Mouse (Mus musculus) thymus, postnatal 10 days (tissue): Measurements from ENCODE around the gene Adgrb3.
"Not testable (repeated sequence)": the region's sequence is repeated elsewhere in the genome, so short reads cannot be mapped to it uniquely, and the experiment has no call there.

ENCODE experiments used
- DNase-seq, 2 experiments: peaks; one replicate each; pipeline ENCODE4 v3.0.0; 2021; ENCODE audit warnings: low spot score in 2 of 2

Gene Adgrb3

GRCm38 (mm10) chr1:25744736-25745135, 84.8 kb downstream of the Adgrb3 start:
- no peak for DNase-seq

GRCm38 (mm10) chr1:25729844-25730243, 99.7 kb downstream of the Adgrb3 start:
- DNase-seq, result no peak

DNA sequence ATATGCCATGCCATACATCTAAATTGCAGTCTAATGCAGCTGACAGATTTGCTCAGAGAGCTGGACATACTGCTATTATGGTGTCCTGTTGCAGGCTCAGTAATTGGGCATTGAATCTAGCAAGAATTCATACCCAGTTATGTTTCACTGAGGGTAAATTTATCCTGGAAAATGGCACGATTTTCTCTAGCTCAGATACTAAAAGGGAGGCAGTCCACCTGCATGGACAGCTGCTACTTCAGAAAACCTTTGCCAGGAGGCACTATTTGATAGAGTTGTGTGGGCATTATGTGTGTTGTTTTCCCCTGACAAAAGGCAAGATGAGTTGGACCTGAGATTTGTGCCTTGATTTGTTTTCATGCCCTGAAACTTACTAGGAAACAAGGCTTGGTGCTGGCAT, 118.0 kb downstream of the Adgrb3 start:
- no peak for DNase-seq

- DNase-seq, result no peak
These were observed 123.2 kb downstream of the Adgrb3 start for GRCm38 (mm10) chr1:25706299-25706698.

DNA sequence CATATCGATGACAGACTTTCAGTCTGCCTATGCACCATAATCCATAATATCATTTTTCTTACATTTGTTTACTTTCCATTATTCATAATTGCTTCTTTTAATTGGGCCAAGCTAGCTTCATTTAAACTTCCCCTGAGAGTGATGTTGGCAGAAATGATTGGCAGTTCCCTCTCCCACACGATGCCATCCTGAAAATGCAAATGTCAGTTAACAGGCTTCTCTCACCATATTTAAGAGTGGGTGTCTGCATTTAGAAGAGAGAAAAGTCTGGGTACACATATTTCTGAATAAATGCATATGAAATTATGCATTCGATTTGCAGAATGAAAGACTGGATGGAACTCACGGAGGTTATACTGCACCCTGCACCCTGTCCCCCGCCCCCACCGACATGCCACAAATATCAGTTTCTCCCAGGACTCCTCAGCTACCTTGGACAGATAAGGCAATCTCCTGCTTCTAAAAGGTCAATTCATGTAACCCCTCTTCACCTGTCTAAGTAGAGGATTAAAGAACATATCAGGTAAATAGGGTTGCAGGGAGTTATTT, 130.7 kb downstream of the Adgrb3 start:
- no peak for DNase-seq

DNA sequence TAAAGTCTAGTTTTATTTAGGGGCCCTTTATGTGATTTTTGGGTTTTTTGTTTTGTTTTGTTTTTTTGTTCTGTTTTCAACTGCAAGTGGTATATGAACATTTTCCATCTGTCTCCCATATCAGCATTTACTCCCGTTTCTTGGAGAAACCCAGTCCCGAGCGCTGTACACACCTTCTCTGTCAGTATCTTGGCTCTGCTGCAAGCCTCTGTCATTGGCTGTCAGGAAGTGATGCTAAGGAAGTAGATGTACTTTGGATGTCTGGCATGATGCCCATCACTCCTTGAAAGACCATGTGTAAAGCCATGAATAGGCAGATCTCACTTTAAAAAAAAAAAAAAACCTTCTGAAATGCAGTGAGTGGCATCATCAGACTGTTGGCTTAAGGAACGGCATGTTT, 132.3 kb downstream of the Adgrb3 start:
- DNase-seq, result no peak

DNA sequence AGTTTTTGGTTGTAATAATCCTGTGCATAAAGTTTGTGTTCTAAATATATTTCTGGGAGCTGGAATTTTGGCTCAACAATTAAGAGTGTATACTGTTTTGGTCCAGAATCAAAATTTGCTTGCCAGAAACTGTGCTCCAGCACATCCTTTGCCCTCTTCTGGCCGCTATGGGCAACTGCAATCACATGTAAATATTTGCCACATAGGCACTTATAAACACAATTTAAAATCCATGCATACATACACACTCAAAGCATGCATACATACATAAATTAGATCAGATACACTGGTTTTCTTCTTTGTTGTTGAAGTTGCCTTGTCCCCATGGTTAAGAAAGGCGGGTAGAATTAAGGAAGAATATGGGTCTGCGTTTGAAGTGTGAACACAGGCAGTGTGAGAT, 132.7 kb downstream of the Adgrb3 start:
- no peak for DNase-seq

DNA sequence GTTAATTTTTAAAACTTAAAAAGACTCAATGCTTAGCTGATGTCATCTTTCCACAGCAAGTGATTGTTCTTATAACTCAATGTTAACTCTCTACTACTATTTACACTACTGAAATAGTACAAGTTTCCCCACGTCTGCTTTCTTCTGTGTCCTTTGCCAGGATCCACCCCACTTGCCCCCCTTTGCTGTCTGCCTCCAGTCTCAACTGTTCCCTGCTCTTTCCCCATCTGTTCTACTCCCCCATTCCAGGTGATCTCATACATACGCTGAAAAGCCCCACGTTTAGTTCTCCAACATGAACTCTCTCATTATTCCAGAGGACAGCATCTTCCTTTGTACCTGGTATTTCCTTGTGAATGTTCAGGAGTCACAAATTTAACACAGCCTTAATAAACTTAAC, 147.4 kb downstream of the Adgrb3 start:
- no peak for DNase-seq

DNA sequence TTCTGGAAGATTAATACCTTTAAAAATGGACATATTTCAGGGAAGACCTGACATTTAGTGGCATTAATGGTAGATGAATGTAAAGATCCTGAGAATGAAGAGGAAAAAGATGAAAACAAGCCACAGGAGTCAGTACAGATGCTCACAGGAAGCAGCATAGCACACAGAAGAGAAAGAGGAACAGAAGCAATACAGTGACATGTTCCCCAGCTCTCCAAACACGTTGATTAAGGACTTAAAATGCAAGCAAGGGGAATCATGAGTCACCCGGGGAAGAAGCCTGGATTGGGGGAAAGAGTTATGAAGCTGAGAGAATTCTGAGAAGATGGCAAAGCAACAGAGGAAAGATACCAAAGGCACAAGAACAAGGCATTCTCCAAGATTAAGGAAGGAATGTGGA, 149.9 kb downstream of the Adgrb3 start:
- no peak for DNase-seq

- no peak for DNase-seq
These were observed 176.8 kb downstream of the Adgrb3 start for GRCm38 (mm10) chr1:25652717-25653116.

GRCm38 (mm10) chr1:25644256-25644655, 185.3 kb downstream of the Adgrb3 start:
- DNase-seq, result no peak

DNA sequence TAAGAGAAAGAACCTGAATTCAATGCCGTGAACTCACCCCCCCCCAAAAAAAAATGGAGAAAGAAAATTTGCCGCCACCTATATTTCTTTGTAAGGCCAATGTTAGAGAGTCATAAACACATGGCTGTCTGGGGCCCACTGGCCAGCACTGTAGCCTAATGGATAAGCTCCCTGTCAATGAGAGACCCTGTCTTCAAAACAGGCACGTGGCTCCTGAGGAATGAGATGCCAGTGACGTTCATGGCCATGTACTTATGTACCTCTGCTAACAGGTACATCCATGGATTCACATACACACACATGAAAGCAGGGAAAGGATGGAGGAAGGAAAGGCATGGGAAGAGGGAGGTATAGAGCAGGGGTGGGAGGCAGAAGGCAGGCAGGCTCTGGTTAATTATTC, 208.0 kb downstream of the Adgrb3 start:
- DNase-seq, result no peak

- DNase-seq, result no peak
These were observed 212.6 kb downstream of the Adgrb3 start for GRCm38 (mm10) chr1:25616954-25617353.

DNA sequence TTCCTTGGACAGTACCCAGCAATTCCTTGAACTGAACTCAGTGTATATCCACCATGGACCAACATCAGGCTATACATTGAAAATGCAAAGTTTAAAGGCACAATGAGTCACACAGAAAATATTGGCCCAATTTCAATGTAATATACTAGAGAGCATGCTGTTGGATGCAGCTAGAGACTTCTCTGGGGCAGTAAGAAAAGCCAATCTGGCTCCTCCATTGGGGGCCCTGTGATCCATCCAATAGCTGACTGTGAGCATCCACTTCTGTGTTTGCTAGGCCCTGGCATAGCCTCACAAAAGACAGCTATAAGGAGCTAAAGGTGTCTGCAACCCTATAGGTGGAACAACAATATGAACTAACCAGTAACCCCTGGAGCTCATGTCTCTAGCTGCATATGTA, 218.7 kb downstream of the Adgrb3 start:
- DNase-seq, result not testable (repeated sequence)

GRCm38 (mm10) chr1:25598941-25599340, 230.6 kb downstream of the Adgrb3 start:
- DNase-seq, result no peak

DNA sequence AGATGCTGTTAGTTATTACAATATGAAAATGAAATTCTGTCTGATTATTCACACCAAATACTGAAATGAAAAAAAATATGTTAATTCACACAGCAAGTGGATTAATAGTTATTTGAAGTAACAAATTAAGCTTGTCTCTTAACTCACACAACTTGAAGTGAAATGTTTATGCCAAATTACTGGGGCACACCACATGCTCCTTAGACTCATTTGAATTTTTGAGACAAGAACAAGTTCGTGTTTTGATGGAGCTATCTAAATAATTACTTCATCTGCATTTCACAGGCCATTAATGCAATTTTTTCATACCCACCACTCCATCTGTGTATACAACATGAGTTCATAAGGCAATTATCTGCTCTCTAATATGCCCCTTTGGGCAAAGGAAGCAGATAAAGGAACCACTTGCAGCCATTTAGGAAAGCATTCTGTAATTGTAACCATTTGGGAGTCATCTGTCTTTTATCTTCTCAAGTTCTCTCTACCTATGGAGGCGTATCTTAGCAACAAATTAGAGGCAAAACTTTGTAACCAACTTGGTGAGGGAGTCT, 240.9 kb downstream of the Adgrb3 start:
- no peak for DNase-seq

DNA sequence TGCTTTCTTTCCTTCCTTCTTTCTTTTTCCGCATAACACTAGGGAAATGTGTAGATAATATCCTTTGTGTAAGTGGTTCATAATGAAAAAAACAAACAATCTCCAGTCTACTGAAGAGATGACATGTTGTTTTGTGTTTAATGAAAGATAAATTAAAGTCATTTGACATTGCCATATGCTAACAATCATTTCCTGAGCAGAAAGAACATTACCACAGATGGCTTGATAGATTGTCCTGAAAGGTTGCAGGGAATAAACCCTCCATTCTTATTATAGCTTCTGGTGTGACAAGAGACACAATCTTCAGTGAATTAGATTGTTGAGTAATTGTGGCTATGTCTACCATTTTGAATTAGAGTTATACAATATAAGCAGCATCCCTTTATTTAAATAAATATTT, 247.8 kb downstream of the Adgrb3 start:
- DNase-seq, result no peak

DNA sequence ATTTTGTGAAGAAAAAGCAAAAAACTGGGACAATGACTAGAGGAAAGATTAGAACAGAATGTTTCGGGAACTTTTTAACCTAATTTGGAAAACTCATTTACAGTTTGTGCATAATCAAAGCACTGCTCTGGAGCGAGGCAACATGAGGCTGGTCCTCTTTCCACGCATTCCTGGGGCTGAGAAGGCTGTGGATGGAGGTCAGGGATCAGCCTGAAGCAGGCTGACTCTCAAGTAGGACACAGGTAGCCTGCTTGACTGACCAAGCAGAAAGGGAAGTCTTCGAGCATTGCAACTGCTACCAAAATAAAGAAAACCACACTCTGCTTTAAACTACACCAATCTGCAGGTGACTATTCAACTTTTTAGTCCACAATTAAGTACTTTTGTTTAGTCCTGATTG, 251.7 kb downstream of the Adgrb3 start:
- DNase-seq, result no peak

DNA sequence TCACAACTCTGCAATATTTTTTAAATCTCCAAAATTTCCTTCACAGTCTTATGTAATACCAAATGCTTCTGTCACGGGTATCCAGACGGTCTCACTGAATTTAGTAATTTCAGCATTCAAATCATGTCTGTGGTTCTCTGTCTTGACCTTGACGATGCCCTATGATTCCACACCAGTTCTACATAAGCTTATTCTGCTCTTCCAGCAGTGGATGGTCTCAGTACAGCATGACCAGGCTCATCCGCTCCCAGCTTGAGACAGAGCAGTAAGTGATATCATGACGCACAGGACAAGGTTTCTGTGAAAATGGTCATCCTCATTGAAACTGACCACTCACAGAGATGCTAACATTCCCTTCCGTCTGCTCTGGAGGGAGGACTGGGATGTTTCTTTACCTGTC, 252.9 kb downstream of the Adgrb3 start:
- DNase-seq, result no peak

DNA sequence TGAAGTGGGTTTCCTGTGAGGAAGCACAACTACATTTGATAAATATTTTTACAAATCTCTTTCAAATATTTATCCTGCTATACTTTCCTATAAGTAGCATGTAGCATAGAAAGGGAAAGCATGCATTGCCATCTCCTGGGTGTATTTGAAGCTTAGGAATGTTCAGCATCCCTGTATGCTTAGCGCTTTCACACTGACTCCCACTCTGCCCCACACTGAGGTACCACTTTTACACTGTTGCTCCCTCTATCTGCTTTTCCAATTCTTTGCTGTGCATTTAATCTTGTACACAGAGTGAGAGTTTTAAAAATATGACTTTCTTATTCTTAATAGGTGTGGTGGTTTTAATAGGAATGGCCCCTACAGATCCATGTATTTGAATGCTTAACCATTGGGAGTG, 261.4 kb downstream of the Adgrb3 start:
- no peak for DNase-seq

- no peak for DNase-seq
These were observed 283.4 kb downstream of the Adgrb3 start for GRCm38 (mm10) chr1:25546072-25546471.

DNA sequence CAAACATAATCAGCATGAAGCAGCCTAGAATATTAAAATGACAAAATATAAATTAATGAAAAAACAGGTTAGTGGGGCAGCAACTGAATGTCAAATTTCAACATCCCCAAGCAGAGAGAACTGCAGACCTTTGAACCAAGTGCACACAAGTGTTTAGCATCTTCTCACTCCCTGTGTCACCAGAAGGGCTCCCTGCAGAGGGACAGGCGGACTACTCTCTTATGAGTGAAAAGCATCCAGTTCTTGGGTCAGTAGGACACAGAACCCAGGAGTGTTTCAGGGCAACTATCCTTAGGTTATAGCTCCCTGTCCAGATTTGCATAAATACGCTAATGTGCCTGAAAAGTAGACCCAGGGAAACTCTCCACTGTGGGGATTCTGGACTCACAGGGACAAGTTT, 285.6 kb downstream of the Adgrb3 start:
- no peak for DNase-seq

DNA sequence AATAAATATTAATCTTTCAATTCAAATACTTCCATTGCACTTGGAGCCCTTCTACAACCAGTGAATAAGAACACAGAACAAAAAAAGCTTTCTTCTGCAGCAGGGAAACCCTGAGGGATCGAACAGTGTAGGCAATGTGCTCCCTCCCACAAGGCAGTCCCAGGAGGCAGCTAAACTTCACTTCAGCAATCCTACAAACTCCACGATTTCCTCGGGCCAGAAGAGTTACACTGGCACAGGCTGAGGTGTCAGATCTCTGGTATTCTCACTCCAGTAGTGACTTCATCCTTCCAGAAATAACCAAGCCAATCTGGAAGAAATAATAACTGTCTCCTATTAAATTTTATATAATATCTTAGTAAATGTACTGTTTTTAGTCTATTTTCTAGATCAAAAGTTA, 286.6 kb downstream of the Adgrb3 start:
- DNase-seq, result no peak

- no peak for DNase-seq
These were observed 302.5 kb downstream of the Adgrb3 start for GRCm38 (mm10) chr1:25526976-25527375.
